ENCODE assay signal across 16 mouse cellular contexts in the genomic region with DNA sequence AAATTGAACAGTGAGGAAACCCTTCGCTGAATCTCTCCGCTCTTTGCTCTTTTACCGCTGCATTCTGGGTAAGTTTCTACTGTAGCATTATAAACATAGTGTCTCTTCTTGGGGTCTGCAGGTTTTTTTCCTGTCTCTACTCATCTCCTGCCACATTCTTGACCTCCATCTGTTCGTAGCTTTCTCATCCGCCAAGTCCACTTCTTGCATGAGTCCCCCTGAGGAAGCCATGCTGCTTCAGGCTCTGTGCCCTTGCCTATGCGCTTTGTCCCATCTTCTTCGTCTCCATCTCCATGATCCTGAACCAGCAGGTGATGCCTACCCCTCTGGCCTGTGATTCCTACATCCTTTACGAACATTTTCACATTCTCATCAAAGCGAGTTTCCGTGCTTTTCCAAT.
"Had no signal": no experiment of that assay in that cellular context is flagged by ENCODE, and none has a peak within 500 bp of the region (broad histone marks: within the 10 kb centered on the region; RNA-seq: fewer than 3 reads in every experiment).

No protein-coding gene starts in this region.

- H3K27ac ChIP-seq: neural tube, embryonic 13.5 days; neural tube, embryonic 15.5 days; stomach, embryonic 15.5 days; stomach, postnatal 0 days had no signal

- H3K4me3 ChIP-seq: neural tube, embryonic 13.5 days; neural tube, embryonic 15.5 days; stomach, embryonic 15.5 days had no signal

- DNase-seq: retina, postnatal 1 day; right cerebral cortex, adult 18-20 months; right cerebral cortex, postnatal 14 days; right cerebral cortex, postnatal 25 days; right cerebral cortex, postnatal 4 days; spleen, adult 18-20 months; thymus, adult 18-20 months; thymus, adult 2 months; thymus, postnatal 14 days; thymus, postnatal 25 days; thymus, postnatal 36 days; thymus, postnatal 4 days had no signal

- H3K27me3 ChIP-seq: neural tube, embryonic 13.5 days; neural tube, embryonic 15.5 days; stomach, embryonic 15.5 days had no signal

- H3K4me1 ChIP-seq: neural tube, embryonic 15.5 days; stomach, embryonic 15.5 days had no signal
